Mouse (Mus musculus): ENCODE data around the gene Gm20388. TPM values are rescaled to one million over a fixed set of nuclear protein-coding genes. Genes with fewer than 3 reads are reported as not detected.

The Gm20388 gene
- polyA plus RNA-seq, 1 experiment from 2014 or later, result not detected

DNA sequence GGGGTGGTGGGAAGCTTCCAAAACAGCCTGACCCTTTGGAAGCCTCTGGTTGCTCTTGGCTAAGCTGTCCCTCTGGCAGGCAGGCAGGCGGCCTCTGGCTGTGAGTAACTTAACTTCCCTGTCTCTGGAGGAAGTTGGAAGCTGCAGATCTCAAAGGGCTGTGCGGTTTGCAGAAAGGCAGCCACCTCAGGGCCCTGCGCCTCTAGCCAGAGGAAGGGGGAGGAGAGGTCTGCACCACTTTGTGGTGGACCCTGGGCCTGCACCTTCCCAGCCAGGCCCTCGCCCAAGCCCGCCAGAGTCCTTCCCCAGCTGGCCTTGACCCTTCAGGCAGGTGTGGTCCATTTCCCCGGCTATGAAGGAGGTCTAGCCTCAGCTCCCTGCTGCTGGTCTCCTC, 628.7 kb downstream of the Gm20388 start:
- no peaks in the 10 kb centered on the region for H3K27me3 ChIP-seq
- no peaks in the 10 kb centered on the region for H3K9me3 ChIP-seq (replicated peaks)
- peak overlapping the region; percentile 97 for H3K27ac ChIP-seq
- peaks cover 96% of the 10 kb centered on the region for H3K4me1 ChIP-seq (replicated peaks)
- peak overlapping the region; percentile 99 for H3K4me2 ChIP-seq
- 39% methylated on average over 6 of the region's 6 CpGs for WGBS
- H3K4me3 ChIP-seq, result peak overlapping the region; percentile 64
- peak overlapping the region; percentile 83; the same call in 1 of the 2 replicates for H3K9ac ChIP-seq
- no peaks in the 10 kb centered on the region for H3K36me3 ChIP-seq
- ATAC-seq (replicated peaks; ENCODE audit: insufficient number of reproducible peaks, insufficient read depth, low FRiP score, low read depth), result no peak

DNA sequence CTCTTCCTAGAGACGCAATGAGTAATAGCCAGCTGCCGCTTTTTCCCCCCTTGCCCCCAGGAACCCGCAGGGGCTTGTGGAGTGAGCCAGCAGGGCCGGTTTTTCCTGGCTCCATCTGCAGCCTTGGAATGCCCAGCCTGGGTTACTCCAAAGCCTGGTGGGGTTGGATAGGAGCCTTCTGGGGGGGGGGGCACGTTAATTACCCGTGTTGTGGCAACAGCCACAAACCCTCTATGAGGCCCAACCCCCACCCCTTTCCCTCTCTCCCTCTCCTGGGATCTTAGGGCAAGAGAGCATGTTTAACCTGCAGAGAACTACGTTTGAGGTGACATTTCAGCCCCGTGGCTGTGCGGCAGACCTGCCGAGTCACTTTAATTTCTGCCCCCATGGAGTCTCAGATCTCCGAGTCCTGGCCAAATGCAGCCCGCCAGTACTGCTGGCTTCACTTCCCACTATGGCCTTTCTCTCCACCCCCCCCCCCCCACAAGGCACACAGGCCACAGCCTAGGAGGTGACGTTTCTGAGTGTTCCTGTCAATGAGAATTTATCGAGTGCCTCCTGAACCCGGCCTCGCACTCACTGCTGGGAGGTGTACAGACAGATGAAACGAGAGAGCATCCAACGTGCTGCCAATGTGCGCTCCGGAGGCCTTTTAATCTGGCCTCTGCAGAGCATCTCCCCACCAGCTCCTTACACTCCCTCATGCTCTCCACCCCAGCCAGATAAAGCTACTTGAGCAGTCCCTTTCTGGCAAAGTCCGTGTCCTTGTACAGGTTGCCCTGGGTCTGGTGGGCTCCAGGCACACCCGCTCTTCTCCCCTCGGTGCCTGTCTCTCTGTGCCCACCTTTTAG, 629.4 kb downstream of the Gm20388 start:
- peak overlapping the region; percentile 99 for H3K4me2 ChIP-seq
- H3K27me3 ChIP-seq, result no peaks in the 10 kb centered on the region
- H3K4me3 ChIP-seq, result peak overlapping the region; percentile 64
- H3K36me3 ChIP-seq, result no peaks in the 10 kb centered on the region
- no peak for ATAC-seq (replicated peaks; ENCODE audit: insufficient number of reproducible peaks, insufficient read depth, low FRiP score, low read depth)
- H3K9ac ChIP-seq, result peak overlapping the region; percentile 83
- no peaks in the 10 kb centered on the region for H3K9me3 ChIP-seq (replicated peaks)
- H3K27ac ChIP-seq, result peak overlapping the region; percentile 97
- WGBS, result 35% methylated on average over 23 of the region's 23 CpGs
- H3K4me1 ChIP-seq (replicated peaks), result peaks cover 94% of the 10 kb centered on the region

DNA sequence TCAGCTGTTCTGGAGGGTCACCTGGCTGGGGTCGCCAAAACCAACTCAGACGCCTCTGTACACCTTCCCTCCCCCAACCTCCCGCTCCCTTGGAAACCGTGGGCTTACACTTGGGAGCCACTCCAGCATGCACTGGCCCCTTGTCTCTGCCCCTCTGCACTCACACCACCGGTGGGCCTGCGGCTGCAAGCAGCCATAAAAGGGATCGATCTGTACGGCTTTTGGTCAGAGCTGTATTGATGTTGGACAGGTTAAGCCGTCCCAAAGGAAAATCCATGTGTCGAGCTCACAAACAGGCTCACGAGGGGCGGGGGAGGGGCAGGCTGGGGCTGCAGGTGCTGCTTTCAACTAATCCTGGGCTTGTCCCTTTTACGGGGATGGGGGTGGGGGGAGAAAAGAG, 632.4 kb downstream of the Gm20388 start:
- no peak for ATAC-seq (replicated peaks; ENCODE audit: insufficient number of reproducible peaks, insufficient read depth, low FRiP score, low read depth)
- peak overlapping the region; percentile 37 for H3K4me2 ChIP-seq
- peak overlapping the region; percentile 87 for H3K27ac ChIP-seq
- no peak overlapping the region for H3K4me3 ChIP-seq
- H3K9me3 ChIP-seq (replicated peaks), result no peaks in the 10 kb centered on the region
- H3K27me3 ChIP-seq, result no peaks in the 10 kb centered on the region
- WGBS, result 32% methylated on average over 13 of the region's 13 CpGs
- H3K36me3 ChIP-seq, result no peaks in the 10 kb centered on the region
- H3K9ac ChIP-seq, result no peak overlapping the region
- peaks cover 95% of the 10 kb centered on the region for H3K4me1 ChIP-seq (replicated peaks)

DNA sequence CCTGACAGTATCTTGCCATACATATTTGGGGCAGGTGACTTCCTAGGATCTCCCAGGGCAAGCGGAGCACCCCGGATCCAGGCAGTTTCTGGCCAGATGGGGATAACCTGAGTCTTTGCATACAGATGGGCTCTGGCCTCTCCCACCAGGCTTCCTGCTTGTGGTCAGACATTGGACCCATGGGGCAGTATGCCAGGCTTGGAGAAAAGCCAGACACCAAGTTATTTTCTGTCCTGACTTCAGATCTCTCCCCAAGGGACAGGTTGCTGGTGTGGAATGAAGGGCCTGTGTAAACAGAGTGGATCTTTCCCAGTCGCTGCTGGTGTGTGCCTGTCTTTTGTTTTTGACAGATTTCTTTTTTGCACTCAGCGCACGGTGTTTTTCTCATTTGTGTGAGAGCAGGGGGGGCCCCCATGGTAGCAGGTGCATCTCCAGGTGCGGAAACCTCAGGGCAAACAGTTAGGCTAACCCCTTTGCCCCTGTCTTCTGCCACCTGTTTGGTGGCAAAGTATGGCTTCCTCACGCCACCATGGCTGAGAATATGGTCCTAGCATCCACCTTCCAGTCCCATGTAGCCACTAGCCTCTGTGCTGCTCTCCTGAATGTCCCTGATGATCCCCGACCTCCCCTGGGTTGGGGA, 632.9 kb downstream of the Gm20388 start:
- peaks cover 95% of the 10 kb centered on the region for H3K4me1 ChIP-seq (replicated peaks)
- peak overlapping the region; percentile 37 for H3K4me2 ChIP-seq
- WGBS, result 50% methylated on average over 8 of the region's 8 CpGs

DNA sequence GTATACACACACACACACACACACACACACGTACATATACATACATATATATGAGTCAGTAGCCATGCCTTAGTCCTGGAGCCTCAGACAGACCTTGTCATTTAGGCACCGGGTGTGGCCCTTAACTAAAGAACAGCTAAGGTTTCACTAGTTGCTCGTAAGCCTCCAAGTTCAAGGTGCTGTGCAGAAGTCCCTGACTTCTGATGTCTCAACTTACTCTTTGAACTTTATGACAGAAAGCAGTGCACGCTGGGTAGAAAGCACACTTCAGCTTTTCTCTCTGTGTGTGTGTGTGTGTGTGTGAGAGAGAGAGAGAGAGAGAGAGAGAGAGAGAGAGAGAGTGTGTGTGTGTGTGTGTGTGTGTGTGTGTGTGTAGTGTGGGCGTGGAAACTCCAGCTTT, 633.5 kb downstream of the Gm20388 start:
- no peaks in the 10 kb centered on the region for H3K27me3 ChIP-seq
- peak overlapping the region; percentile 87 for H3K27ac ChIP-seq
- H3K4me1 ChIP-seq (replicated peaks), result peaks cover 95% of the 10 kb centered on the region
- 79% methylated on average over 5 of the region's 5 CpGs for WGBS
- no peak overlapping the region for H3K4me2 ChIP-seq
- no peaks in the 10 kb centered on the region for H3K36me3 ChIP-seq
- H3K4me3 ChIP-seq, result no peak overlapping the region
- H3K9me3 ChIP-seq (replicated peaks), result no peaks in the 10 kb centered on the region
- H3K9ac ChIP-seq, result no peak overlapping the region; the same call in 1 of the 2 replicates
- ATAC-seq (replicated peaks; ENCODE audit: insufficient number of reproducible peaks, insufficient read depth, low FRiP score, low read depth), result no peak

More for the DNA sequence above, 632.9 kb downstream of the Gm20388 start:
- no peaks in the 10 kb centered on the region for H3K9me3 ChIP-seq (replicated peaks)
- H3K9ac ChIP-seq, result no peak overlapping the region; the same call in 1 of the 2 replicates
- no peaks in the 10 kb centered on the region for H3K36me3 ChIP-seq
- 0 out of 2 replicates have a peak, but pooled peaks have one; percentile 28 for ATAC-seq (replicated peaks; ENCODE audit: insufficient number of reproducible peaks, insufficient read depth, low FRiP score, low read depth)
- no peak overlapping the region for H3K4me3 ChIP-seq
- peak overlapping the region; percentile 87 for H3K27ac ChIP-seq
- no peaks in the 10 kb centered on the region for H3K27me3 ChIP-seq

- no peaks in the 10 kb centered on the region for H3K27me3 ChIP-seq
- peak overlapping the region; percentile 5; the same call in 1 of the 2 replicates for H3K9ac ChIP-seq
- H3K4me2 ChIP-seq, result no peak overlapping the region
- no peaks in the 10 kb centered on the region for H3K36me3 ChIP-seq
- WGBS, result 68% methylated on average over 9 of the region's 9 CpGs
- H3K9me3 ChIP-seq (replicated peaks), result no peaks in the 10 kb centered on the region
- H3K4me1 ChIP-seq (replicated peaks), result peaks cover 99% of the 10 kb centered on the region
- H3K27ac ChIP-seq, result peak overlapping the region; percentile 35; the same call in 1 of the 2 replicates
- no peak for ATAC-seq (replicated peaks; ENCODE audit: insufficient number of reproducible peaks, insufficient read depth, low FRiP score, low read depth)
- no peak overlapping the region for H3K4me3 ChIP-seq
Observed at GRCm38 (mm10) chr8:120547562-120547961, 636.9 kb downstream of the Gm20388 start.

DNA sequence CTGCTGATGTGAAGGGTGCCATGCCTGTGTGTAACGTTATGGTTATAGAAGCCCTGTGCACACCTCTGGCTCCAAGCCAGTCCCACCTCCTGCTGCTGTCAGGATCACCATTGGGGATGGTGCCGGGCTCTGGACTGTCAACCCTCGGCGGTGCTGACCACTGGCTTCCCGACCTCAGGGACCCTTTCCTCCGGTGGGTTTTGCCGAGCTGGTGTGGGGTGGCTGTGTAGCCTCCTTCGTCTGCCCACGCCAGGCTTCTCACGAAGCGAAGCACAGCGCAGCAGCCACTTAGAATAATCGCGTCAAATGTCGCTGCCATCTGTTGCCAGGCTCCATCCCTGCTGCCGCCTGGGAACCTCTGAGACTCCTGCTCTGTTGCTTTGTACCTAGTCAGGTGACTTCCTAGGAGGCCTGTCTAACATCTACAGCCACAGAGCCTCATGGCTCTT, 637.7 kb downstream of the Gm20388 start:
- Histone ChIP-seq H3K27me3 (no peaks in the 10 kb centered on the region), H3K4me3 (no peak overlapping the region), H3K9me3 (replicated peaks) (no peaks in the 10 kb centered on the region), H3K27ac (peak overlapping the region; percentile 48), H3K4me1 (replicated peaks) (peaks cover 99% of the 10 kb centered on the region), H3K4me2 (peak overlapping the region; percentile 37; the same call in 1 of the 2 replicates), H3K36me3 (no peaks in the 10 kb centered on the region), H3K9ac (peak overlapping the region; percentile 18; the same call in 1 of the 2 replicates)
- WGBS, result 33% methylated on average over 16 of the region's 16 CpGs
- ATAC-seq (replicated peaks; ENCODE audit: insufficient number of reproducible peaks, insufficient read depth, low FRiP score, low read depth), result no peak

GRCm38 (mm10) chr8:120549321-120549921, 638.8 kb downstream of the Gm20388 start:
- peak overlapping the region; percentile 89 for H3K27ac ChIP-seq
- H3K9ac ChIP-seq, result peak overlapping the region; percentile 50
- no peak for ATAC-seq (replicated peaks; ENCODE audit: insufficient number of reproducible peaks, insufficient read depth, low FRiP score, low read depth)

GRCm38 (mm10) chr8:120549922-120550321, 639.3 kb downstream of the Gm20388 start:
- Histone ChIP-seq H3K27ac (peak overlapping the region; percentile 89), H3K9me3 (replicated peaks) (no peaks in the 10 kb centered on the region), H3K36me3 (peaks cover 8% of the 10 kb centered on the region; the same call in 1 of the 2 replicates), H3K27me3 (no peaks in the 10 kb centered on the region), H3K9ac (peak overlapping the region; percentile 50), H3K4me1 (replicated peaks) (peaks cover 99% of the 10 kb centered on the region), H3K4me3 (0 out of 2 replicates have a peak overlapping the region, but pooled peaks have one; percentile 2), H3K4me2 (peak overlapping the region; percentile 53)
- WGBS, result 39% methylated on average over 11 of the region's 11 CpGs
- no peak for ATAC-seq (replicated peaks; ENCODE audit: insufficient number of reproducible peaks, insufficient read depth, low FRiP score, low read depth)

More at GRCm38 (mm10) chr8:120549321-120549921, 638.8 kb downstream of the Gm20388 start:
- H3K27me3 ChIP-seq, result no peaks in the 10 kb centered on the region
- H3K36me3 ChIP-seq, result peaks cover 6% of the 10 kb centered on the region; the same call in 1 of the 2 replicates
- no peaks in the 10 kb centered on the region for H3K9me3 ChIP-seq (replicated peaks)
- 0 out of 2 replicates have a peak overlapping the region, but pooled peaks have one; percentile 2 for H3K4me3 ChIP-seq
- WGBS, result 29% methylated on average over 25 of the region's 25 CpGs
- H3K4me1 ChIP-seq (replicated peaks), result peaks cover 98% of the 10 kb centered on the region
- H3K4me2 ChIP-seq, result peak overlapping the region; percentile 45

DNA sequence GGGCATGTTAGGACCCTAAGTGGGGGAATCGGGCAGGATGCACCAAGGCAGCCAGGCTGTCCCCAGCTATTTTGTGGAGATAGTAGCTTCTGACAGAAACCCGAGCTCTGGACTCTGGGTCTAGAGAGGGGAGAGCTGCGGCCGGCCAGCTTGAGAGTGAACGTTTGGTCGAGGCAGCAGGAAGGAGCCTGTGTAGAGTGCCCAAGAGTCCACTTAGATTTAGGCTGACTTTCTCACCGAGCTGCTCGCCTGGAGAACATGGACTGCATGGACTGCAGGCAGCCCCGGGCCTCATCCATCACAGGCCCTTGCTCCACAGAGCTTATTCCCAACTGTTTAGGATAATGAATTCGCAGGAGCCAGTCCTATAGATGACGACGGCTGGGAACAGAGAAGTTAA, 639.8 kb downstream of the Gm20388 start:
- Histone ChIP-seq H3K9ac (0 out of 2 replicates have a peak overlapping the region, but pooled peaks have one; percentile 0), H3K4me3 (peak overlapping the region; percentile 14; the same call in 1 of the 2 replicates), H3K36me3 (peaks cover 8% of the 10 kb centered on the region; the same call in 1 of the 2 replicates), H3K4me1 (replicated peaks) (peaks cover 99% of the 10 kb centered on the region), H3K4me2 (peak overlapping the region; percentile 53), H3K27me3 (no peaks in the 10 kb centered on the region), H3K27ac (peak overlapping the region; percentile 89), H3K9me3 (replicated peaks) (no peaks in the 10 kb centered on the region)
- WGBS, result 33% methylated on average over 12 of the region's 12 CpGs
- ATAC-seq (replicated peaks; ENCODE audit: insufficient number of reproducible peaks, insufficient read depth, low FRiP score, low read depth), result no peak
